Mouse (Mus musculus): ENCODE results near the gene Sertad3. TPM values are rescaled to one million over a fixed set of nuclear protein-coding genes. Genes with fewer than 3 reads are reported as not detected.

Gene Sertad3
- total RNA-seq, 2 experiments from 2014 or later, result 4.3 to 10.1 TPM

DNA sequence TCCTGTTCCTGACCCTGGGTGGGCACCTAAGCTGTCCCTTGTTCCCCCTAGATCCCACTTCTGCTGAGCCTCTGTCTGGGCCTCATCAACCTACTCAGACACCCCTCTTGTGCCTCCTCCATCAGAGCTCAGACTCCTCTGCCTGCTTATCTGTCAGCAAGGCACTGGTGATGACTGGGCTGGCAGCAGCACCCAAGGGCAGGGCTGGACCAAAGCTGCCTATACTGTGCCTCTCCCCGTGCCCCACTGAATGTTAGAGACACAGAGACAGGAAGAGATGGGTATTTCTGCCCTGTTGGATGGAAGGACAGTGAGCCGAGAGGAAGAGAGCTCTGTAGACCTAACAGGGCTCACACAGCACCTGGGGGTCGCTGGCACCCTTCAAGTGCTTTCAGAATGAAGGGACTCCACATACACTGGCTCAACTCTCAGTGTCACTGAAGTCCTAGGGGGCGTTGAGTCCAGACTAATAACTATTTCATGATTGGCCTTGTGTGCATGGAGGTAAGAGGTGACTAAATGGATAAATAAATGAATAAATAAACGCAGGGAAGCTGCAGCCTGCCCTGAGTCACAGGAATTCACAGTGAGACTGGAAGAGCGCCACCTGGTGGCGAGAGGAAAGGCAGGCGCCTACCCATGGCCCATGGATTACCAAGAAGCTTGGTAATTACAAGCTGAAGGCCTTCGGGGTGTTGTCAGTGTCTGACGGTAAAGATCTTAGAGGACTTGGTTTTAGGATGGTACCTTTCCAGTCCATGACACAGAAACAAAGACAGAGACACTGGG lies 52.7 kb downstream of the Sertad3 start:
- peak; percentile 82 for ATAC-seq (replicated peaks; ENCODE audit: low FRiP score, low TSS enrichment, poor library complexity, severe bottlenecking)

Other genes with a start within 250 kb of the Sertad3 start
- 2.3 and 5.3 TPM in 2 replicates for gene Itpkc, start 245.1 kb upstream of the Sertad3 start, total RNA-seq (2014; fragmentation: Nextera tagmentation)
- gene Itpkc, start 245.1 kb upstream of the Sertad3 start, total RNA-seq (2017), result 3.3 and 5.9 TPM in 2 replicates
- 13.0 and 26.7 TPM in 2 replicates for gene Coq8b, start 240.7 kb upstream of the Sertad3 start, total RNA-seq (2014; fragmentation: Nextera tagmentation)
- 8.2 and 10.7 TPM in 2 replicates for gene Coq8b, start 240.7 kb upstream of the Sertad3 start, total RNA-seq (2017)
- gene Numbl, start 215.3 kb upstream of the Sertad3 start, total RNA-seq (2014; fragmentation: Nextera tagmentation), result 0.94 and 3.0 TPM in 2 replicates
- gene Numbl, start 215.3 kb upstream of the Sertad3 start, total RNA-seq (2017), result 0.38 and 0.66 TPM in 2 replicates
- 0.39 TPM in 1 of 2 replicates, not detected in the other for gene Ltbp4, start 136.1 kb upstream of the Sertad3 start, total RNA-seq (2014; fragmentation: Nextera tagmentation)
- 0.05 and 1.4 TPM in 2 replicates for gene Ltbp4, start 136.1 kb upstream of the Sertad3 start, total RNA-seq (2017)
- gene Shkbp1, start 117.7 kb upstream of the Sertad3 start, total RNA-seq (2014; fragmentation: Nextera tagmentation), result 39.2 and 72.7 TPM in 2 replicates
- gene Shkbp1, start 117.7 kb upstream of the Sertad3 start, total RNA-seq (2017), result 20.6 and 35.1 TPM in 2 replicates
- not detected in 2 replicates for gene Gm20479, start 116.3 kb upstream of the Sertad3 start, total RNA-seq (2014; fragmentation: Nextera tagmentation)
- not detected in 2 replicates for gene Gm20479, start 116.3 kb upstream of the Sertad3 start, total RNA-seq (2017)
- gene Sptbn4, start 26.1 kb upstream of the Sertad3 start, total RNA-seq (2014; fragmentation: Nextera tagmentation), result 0.09 and 0.37 TPM in 2 replicates
- gene Sptbn4, start 26.1 kb upstream of the Sertad3 start, total RNA-seq (2017), result 0.15 TPM in 1 of 2 replicates, not detected in the other
- 667 and 741 TPM in 2 replicates for gene Blvrb, start 25.8 kb upstream of the Sertad3 start, total RNA-seq (2014; fragmentation: Nextera tagmentation)
- gene Blvrb, start 25.8 kb upstream of the Sertad3 start, total RNA-seq (2017), result 183 and 213 TPM in 2 replicates
- 2.0 and 6.6 TPM in 2 replicates for gene Sertad1, start 13.1 kb downstream of the Sertad3 start, total RNA-seq (2014; fragmentation: Nextera tagmentation)
- gene Sertad1, start 13.1 kb downstream of the Sertad3 start, total RNA-seq (2017), result 9.7 and 11.3 TPM in 2 replicates
- gene Prx, start 25.6 kb downstream of the Sertad3 start, total RNA-seq (2014; fragmentation: Nextera tagmentation), result 0.77 and 1.9 TPM in 2 replicates
- gene Prx, start 25.6 kb downstream of the Sertad3 start, total RNA-seq (2017), result 1.3 and 1.4 TPM in 2 replicates
- gene Hipk4, start 49.5 kb downstream of the Sertad3 start, total RNA-seq (2014; fragmentation: Nextera tagmentation), result 2.4 and 2.6 TPM in 2 replicates
- gene Hipk4, start 49.5 kb downstream of the Sertad3 start, total RNA-seq (2017), result 0.23 TPM in 1 of 2 replicates, not detected in the other
- gene Pld3, start 79.5 kb downstream of the Sertad3 start, total RNA-seq (2014; fragmentation: Nextera tagmentation), result 9.4 and 9.8 TPM in 2 replicates
- gene Pld3, start 79.5 kb downstream of the Sertad3 start, total RNA-seq (2017), result 2.4 and 7.8 TPM in 2 replicates
- gene 2310022A10Rik, start 79.5 kb downstream of the Sertad3 start, total RNA-seq (2014; fragmentation: Nextera tagmentation), result 30.3 and 38.1 TPM in 2 replicates
- 2.3 and 31.3 TPM in 2 replicates for gene 2310022A10Rik, start 79.5 kb downstream of the Sertad3 start, total RNA-seq (2017)
- gene Akt2, start 117.8 kb downstream of the Sertad3 start, total RNA-seq (2014; fragmentation: Nextera tagmentation), result 61.9 and 65.5 TPM in 2 replicates
- gene Akt2, start 117.8 kb downstream of the Sertad3 start, total RNA-seq (2017), result 60.3 and 82.2 TPM in 2 replicates
- not detected in 2 replicates for gene Ttc9b, start 180.1 kb downstream of the Sertad3 start, total RNA-seq (2014; fragmentation: Nextera tagmentation)
- not detected in 2 replicates for gene Ttc9b, start 180.1 kb downstream of the Sertad3 start, total RNA-seq (2017)
- 6.2 and 13.5 TPM in 2 replicates for gene Map3k10, start 200.8 kb downstream of the Sertad3 start, total RNA-seq (2014; fragmentation: Nextera tagmentation)
- 2.9 and 4.5 TPM in 2 replicates for gene Map3k10, start 200.8 kb downstream of the Sertad3 start, total RNA-seq (2017)
- 6.8 TPM in 1 of 2 replicates, not detected in the other for gene Zfp607b, start 215.6 kb downstream of the Sertad3 start, total RNA-seq (2014; fragmentation: Nextera tagmentation)
- 1.2 and 1.7 TPM in 2 replicates for gene Zfp607b, start 215.6 kb downstream of the Sertad3 start, total RNA-seq (2017)